Mouse (Mus musculus) common myeloid progenitor, adult 5-6 weeks (primary cell): ENCODE results near the gene Gm10944. TPM values are rescaled to one million over a fixed set of nuclear protein-coding genes. Genes with fewer than 3 reads are reported as not detected.
A peak's percentile ranks its signal among the peaks of the same experiment; 100 is the strongest.

Source experiments
- ATAC-seq: replicated peaks from 2 replicates; pipeline ENCODE4 v1.8.0; 2016; ENCODE audit warnings: low read depth, mild to moderate bottlenecking, moderate TSS enrichment, inconsistent platforms; ENCODE audit not compliant: poor library complexity, severe bottlenecking
- total RNA-seq: library from RNA; stranded (forward); fragments of 200-1000, 187-1606 nt; gene quantifications from 2 replicates; pipeline ENCODE4 v1.2.3, GENCODE M21; 2017

Gm10944 gene
- total RNA-seq = not detected in 2 replicates

DNA sequence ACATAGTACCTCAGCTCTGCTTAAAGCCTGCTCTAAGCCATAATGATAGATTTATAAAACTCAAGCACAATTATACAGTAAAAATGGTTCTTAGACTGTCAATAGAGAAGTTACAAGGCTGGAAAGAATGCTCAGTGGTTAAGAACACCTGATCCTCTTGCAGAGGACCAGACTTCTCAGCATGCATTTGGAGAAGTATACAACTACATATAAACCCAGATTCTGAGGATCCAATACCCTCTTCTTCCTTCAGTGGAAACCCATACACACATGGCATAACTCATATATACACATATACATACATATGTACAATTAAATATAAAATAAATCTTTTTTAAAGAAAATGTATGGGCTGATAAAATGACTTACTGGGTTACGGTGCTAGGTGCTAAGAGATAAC, at the start of gene Gm10944:
Gene Gm10944, plus strand, starts transcription at position 301 of the 400 bp plus-strand sequence.
- no peak for ATAC-seq

DNA sequence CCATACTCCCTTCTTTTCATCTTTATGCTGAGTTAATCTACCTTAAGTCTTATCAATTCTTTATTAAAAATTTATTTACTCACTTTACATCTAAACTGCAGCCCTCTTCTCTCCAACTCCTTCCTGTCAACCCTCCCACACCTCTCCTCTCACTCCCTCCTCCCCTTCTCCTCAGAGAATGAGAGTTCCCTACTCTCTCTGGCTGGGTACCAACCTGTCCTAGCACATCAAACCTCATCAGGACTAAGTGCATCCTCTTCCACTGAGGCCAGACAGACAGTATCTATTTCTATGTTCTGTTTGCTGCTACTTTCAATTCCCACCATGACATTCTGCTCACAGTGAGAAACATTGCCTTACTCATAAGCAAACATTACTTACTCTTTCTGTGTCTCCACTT, 25.2 kb upstream of the Gm10944 start:
- no peak for ATAC-seq

DNA sequence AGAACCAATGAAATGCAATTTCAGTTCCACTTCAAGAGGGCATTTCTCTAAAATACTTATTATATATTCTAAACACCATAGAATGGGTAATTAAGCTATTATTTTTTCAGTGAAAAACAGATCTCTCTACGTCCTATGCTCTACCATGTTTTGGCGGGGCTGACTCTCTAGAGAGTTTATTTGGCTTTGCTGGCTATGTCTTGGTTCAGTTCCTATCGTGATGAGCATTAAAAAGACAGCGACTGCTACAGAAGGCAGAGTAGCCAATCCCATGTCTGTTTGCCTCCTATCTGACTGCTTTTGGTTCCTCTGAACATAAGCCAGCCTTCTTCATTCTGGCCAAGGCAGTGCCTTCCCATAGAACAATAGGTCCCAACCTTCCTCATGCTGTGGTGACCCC, 24.5 kb upstream of the Gm10944 start:
- no peak for ATAC-seq

DNA sequence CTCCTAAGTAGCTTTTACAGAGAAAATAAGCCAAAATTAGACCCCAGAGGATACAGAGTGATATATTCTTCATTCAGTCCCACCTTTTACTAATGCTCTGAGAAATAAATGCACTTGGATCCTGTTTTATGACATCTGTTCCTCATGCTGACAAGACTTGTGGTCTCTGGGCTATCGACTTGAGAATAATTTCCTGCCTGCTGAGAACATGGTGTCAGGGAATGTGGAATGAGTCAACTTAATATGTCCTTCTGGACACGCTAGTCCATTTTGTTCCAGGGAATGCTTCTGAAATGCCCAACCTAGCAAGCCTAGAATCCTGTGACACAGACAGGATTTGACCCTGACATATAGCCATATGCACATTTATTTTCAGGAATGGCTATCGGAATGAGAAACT, 22.0 kb upstream of the Gm10944 start:
- ATAC-seq = no peak

DNA sequence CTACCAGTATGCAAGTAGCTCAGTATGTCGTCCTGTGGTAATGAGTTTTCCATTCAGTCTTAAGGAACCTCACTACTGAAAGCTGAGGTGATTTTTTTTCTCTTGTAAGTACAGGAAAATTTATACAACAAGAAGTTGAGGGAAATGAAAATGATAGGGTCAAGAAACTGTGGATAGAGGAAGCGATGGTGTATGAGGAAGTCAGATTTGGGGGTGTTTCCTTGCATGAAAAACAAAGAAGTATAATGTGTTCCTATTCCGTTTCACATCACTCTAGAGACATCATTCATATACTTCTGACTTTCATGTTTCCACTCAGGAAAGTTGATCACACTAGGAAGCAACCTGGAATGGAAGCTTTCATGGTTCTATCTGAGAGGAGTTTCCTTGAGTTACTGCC, 21.2 kb upstream of the Gm10944 start:
- ATAC-seq = peak; percentile 42; the same call in 1 of the 2 replicates

DNA sequence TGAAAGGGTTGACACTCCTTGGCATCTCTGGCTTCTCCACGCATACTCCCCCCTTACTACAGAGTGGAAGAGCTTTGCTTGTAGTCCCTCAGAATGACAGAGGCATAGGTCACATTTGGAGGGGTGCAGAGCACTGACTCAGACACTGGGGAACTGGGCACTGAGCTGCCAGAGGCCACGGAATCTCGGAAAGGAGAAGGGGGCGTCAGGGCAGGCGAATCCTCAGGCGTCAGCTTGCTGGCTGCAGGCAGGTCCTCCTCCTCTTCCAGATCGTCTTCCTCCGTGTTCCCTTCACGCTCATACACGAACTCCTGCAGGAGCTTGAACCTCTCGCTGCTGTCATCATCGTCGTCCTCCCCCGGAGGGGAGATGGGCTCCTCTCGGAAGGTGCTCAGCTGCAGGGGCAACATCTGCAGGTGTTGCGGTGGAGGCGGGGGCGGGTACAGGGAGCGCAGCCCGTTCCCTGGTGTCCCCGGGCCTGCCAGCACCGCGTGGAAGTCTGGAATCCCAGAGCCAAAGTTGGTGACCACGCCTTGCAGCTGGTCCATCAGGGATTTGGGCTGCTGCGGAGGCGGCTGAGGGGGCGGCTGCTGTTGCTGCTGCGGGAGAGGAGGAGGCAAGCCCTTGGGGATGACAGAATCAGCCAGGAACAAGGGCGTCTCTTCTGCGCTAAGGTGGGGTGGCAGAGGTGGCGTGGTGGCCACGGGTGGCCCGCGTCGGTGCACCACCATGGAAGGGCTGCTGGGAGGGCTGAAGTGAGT, 7.9 kb downstream of the Gm10944 start:
- ATAC-seq = peak; percentile 66

DNA sequence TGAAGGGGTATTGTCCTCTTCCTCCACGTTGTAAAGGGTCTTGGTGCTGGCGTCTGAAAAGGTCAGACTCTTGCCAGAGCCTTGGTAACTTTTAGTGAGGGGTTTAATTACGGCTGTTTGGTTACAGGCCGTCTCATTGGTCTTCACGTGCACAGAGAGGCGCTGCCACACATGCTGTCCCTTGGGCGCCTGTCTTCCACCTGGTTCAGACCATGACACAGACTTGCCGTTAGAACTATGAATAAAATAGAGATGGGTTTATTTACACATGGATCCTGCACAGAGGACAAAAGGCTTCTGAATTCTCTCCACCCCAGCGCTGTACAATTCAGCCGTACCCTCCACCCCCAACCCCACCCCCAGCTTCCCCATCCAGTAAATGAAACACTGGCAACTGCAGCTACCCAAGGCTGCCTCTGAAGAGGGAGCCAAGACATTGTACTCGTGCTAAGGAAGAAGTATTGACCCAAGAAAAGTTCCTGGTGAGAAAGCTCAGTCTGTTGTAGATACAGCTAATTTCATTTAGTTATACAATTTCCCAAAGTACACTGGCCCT, 8.6 kb downstream of the Gm10944 start:
- peak; percentile 31 for ATAC-seq

DNA sequence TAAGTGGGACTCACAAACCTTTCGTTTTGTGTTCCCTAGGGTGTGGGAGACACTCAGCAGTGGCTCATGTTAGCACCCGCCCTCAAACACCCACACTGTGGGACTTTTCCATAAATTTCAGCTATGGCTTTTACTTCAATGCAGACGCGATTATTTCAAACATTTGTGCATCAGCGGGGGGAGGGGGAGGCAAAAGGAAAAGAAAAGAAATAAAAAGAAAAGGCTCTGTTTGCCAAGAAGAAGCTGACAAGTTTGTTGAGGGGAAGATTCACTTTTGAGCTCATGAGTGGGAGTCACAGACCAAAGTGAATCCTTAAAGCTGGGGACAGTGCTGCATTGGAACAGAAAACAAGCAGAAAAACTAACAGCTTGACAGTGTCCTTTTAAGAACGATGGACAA, 16.3 kb downstream of the Gm10944 start:
- no peak for ATAC-seq

DNA sequence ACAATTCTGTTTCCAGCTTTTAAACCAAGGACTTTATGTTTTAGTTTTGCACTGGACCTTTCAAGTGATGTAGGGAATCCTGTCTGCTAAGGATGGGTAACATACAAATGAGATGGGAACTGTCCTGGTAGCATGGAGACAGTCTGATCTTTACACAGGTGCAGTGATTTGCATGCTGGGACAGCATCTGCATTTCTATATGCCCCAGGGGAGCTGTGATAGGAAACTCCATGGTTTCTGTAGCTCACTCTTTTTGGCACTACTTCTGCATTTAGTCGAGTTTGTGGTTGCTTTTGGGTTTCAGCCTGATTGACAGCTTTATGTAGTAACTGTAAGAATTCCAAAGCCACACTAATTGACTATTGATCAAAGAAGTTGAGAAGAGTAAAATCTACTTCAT, 19.8 kb downstream of the Gm10944 start:
- no peak for ATAC-seq

DNA sequence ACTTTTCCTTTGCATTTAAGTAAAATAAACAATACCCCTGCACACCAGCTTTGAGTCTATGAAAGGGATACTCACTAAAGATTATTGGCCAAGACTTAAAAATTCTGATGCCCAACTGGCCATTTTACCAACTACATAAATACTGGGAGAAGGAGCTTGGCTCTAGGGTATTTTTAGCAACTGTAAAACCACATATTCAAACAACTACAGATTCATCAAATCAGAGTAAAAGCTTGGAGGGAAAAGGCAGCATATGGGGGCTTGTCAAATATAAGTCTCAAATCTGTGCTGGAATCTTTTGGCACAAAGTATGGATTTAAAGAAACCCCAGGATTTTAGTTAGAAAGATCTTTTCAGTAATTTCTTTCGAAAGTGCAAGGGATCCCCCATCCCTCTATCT, 20.2 kb downstream of the Gm10944 start:
- ATAC-seq = no peak

DNA sequence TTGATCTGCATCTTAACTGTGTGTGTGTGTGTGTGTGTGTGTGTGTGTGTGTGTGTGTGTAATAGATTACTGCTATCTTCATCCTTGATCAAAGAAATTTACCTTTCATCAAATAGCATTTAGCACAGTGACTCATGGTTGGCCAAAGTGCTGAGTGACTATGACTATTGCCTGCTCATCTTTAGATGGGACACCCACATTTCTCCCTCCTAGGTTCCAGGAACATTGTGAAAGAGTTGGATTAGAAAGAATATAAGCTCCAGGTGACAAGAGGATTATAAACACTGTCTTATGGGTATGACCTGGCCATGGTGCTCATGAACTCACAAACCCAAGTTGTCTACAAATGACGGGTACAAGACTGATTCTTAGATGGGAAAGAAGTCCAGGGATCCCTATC, 26.9 kb downstream of the Gm10944 start:
- ATAC-seq = no peak

DNA sequence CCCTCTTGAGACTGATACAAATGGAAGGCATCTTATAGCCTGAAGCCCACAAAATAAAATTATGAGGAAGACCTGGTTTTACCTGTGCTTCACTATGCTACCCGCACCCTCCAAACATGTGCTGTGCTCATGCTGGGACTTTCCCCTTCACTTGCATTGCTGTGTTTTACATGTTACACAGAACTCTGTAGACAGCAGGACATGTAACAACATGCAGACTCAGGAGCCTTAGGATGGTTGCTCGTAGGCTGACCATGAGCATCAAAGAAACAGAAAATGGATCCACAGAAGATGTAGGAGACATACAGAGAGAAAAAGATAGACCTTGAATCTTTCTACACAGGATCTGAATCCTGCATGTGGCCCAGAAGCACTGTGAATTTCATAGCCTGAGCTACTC, 29.2 kb downstream of the Gm10944 start:
- ATAC-seq = no peak

DNA sequence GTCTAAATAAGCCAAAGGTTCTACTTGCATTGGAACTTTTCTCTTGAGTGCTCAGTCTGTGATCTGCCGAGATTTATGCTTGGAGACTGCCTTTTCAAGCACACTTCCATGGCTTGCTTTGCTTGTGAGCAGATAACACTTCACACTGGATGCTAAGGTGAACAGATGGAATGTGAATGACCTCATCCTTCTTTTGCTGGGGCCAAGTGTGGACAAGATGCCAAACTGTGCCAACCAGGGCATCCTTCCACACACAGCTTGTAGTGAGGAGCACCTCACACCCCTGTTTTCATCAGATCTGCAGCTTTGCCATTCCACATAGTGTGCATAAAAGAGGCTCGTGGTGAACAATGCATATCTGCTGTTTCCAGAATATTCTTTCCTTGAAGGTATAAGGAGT, 29.7 kb downstream of the Gm10944 start:
- no peak for ATAC-seq

DNA sequence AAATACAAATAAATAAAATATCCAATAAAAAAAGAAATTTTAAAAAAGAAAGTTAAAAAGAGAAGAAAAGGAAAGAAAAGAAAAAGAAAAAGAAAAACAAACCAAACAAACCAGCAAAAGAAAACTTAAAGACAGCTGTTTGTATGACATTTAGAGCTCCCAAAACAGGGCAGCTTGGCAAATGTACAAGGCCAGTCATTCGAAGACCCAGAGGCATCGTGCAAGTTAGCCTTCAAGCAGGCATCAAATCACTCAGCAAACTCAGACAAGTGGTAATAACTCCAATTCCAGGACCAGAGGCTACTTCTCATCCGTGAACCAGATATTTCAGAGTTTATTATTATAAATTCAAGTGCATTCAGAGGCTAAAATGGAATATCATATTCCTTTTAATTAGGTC, 45.4 kb downstream of the Gm10944 start:
- no peak for ATAC-seq

Other genes starting within 250 kb of the Gm10944 start
- gene Adgb, start 209.0 kb upstream of the Gm10944 start, total RNA-seq = 0.18 TPM in 1 of 2 replicates, not detected in the other
- gene Rab32, start 123.1 kb upstream of the Gm10944 start, total RNA-seq = 18.2 and 25.1 TPM in 2 replicates